Mouse (Mus musculus) MEL (cell line): Measurements from ENCODE around the gene Vmn2r89.

Experiments used
- CTCF ChIP-seq, 3 experiments: IDR thresholded peaks in 2 of 3; conservative IDR thresholded peaks in 1 of 3; 2 replicates each; pipeline ENCODE4 v1.5.1; 2011 to 2012; ENCODE audit warnings: low read length in 3 of 3, low read depth in 2 of 3, mild to moderate bottlenecking in 2 of 3, improper control_type of control experiment in 1 of 3, inconsistent platforms in 1 of 3, mixed read lengths in 1 of 3, moderate library complexity in 1 of 3; ENCODE audit not compliant: control insufficient read depth in 1 of 3, insufficient read depth in 1 of 3, poor library complexity in 1 of 3, severe bottlenecking in 1 of 3
- ETS1 ChIP-seq: IDR thresholded peaks from 2 replicates; pipeline ENCODE4 v1.6.1; 2012; ENCODE audit warnings: low read depth, mild to moderate bottlenecking, inconsistent platforms, low read length, improper control_type of control experiment, moderate library complexity
- KAT2A ChIP-seq: conservative IDR thresholded peaks from 2 replicates; pipeline ENCODE4 v1.6.1; 2012; ENCODE audit warnings: low read depth, low read length, improper control_type of control experiment, inconsistent platforms
- MAFK ChIP-seq: IDR thresholded peaks from 2 replicates; pipeline ENCODE4 v1.6.1; 2011; ENCODE audit warnings: low read depth, mild to moderate bottlenecking, low read length, improper control_type of control experiment, borderline replicate concordance
- POLR2A ChIP-seq, 2 experiments: IDR thresholded peaks; 2 replicates each; pipeline ENCODE4 v1.6.1; 2011 to 2012; ENCODE audit warnings: low read length in 2 of 2, mild to moderate bottlenecking in 2 of 2, control low read depth in 1 of 2, improper control_type of control experiment in 1 of 2, low read depth in 1 of 2, moderate library complexity in 1 of 2; ENCODE audit not compliant: control insufficient read depth in 1 of 2, insufficient read depth in 1 of 2, poor library complexity in 1 of 2
- POLR2AphosphoS2 ChIP-seq: IDR thresholded peaks from 2 replicates; pipeline ENCODE4 v1.6.1; 2011; ENCODE audit warnings: low read length, improper control_type of control experiment
- USF1 ChIP-seq: IDR thresholded peaks from 2 replicates; pipeline ENCODE4 v1.6.1; 2014; ENCODE audit warnings: low read depth, mild to moderate bottlenecking, inconsistent platforms, low read length, improper control_type of control experiment, moderate library complexity
- ZMIZ1 ChIP-seq: IDR thresholded peaks from 2 replicates; pipeline ENCODE4 v1.6.1; 2012; ENCODE audit warnings: low read depth, mild to moderate bottlenecking, inconsistent platforms, low read length, improper control_type of control experiment, moderate library complexity

DNA sequence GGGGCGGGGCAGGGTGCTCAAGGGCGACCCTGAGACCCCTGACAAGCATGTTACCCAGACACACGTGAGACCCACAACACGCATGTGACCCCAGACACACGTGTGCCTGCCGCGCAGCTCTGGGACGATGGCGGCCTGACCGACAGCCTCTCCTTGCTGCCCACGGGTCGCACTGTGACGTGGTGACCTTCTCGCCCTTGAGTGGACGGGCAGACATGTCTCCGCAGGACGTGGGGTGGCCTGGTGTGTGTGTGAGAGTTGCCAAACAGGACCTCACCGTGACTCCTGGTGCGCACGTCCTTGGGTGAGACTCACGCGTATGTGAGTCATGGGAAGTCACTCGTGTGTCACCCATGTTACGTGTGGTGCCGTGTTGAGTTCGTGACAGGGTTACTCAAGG lies 16.6 kb upstream of the Vmn2r89 start:
- TF ChIP-seq MAFK (no peak), CTCF (IDR thresholded peaks at IDR 0.05 in 2 of 3, conservative IDR thresholded peaks at IDR 0.05 in 1 of 3; ENCODE audit: control insufficient read depth in 1 of 3, insufficient read depth in 1 of 3, low read depth in 2 of 3, low read length in 3 of 3, poor library complexity in 1 of 3, severe bottlenecking in 1 of 3) (no peak), POLR2AphosphoS2 (no peak), POLR2A (IDR thresholded peaks at IDR 0.05; ENCODE audit: control insufficient read depth in 1 of 2, insufficient read depth in 1 of 2, low read depth in 1 of 2, low read length in 2 of 2, poor library complexity in 1 of 2) (no peak), KAT2A (no peak), ZMIZ1 (no peak), USF1 (no peak), ETS1 (no peak)
